Mouse (Mus musculus): Measurements from ENCODE around the gene Cpz.

The Cpz gene

DNA sequence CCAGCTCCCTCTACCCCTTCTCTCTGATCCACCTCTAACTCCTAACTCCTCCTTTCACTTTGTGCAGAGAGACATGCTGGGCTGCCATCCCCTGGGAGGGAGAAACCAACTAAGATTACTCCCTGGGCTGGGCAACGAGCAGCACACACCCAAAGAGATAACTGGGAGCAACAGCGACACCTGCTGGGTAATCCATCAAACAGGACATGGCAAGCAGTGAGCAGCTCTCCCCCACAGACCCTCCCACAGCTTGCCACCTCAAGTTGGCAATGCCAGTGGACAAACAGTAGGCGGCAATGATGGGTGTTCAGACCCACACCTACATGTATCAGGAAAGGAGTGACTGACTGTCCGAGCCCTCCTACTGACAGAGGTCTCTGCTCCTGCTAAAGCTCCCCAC is 4.9 kb upstream of the Cpz start:
- peak; percentile 7 for DNase-seq (ENCODE audit: low spot score)

DNA sequence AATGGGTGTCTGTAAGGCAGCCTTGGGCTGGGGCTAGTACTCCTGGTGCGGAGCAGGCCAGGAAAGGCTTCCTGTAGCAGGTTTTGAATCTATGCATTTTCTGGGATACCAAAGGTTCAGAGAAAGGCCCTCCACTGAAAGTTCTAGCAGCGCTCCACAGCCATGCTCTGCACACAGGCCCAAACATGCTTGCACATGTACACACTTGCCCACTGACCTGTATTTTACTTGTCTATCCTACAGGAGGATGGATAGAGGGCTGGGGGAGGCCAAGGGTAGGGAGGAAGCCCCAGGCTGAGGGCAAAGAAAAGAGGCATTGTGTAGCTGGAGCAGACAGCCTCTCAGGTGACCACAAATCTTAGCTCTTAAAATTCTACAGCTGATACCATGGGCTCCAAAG is 1.1 kb downstream of the Cpz start:
- DNase-seq (ENCODE audit: low spot score): no peak

DNA sequence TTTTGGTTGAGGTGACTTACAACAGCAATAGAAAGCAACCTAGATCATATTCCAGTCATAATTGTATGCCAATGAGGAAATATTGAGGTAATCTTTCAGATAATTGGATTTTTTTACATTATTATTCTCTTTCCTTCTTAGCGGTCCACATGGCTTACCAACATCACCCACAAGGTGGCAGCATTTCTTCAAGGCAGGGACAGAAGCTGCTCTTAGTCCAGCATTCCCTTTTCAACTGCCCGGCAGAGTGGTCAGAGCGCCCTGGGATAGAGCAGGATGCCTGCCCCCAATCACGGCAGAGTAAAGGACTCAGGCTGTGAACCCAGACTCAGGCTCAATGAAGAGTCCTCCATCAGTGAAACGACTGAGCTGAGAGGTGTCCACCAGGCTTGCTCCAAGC is 1.8 kb downstream of the Cpz start:
- no peak for DNase-seq (ENCODE audit: low spot score)

DNA sequence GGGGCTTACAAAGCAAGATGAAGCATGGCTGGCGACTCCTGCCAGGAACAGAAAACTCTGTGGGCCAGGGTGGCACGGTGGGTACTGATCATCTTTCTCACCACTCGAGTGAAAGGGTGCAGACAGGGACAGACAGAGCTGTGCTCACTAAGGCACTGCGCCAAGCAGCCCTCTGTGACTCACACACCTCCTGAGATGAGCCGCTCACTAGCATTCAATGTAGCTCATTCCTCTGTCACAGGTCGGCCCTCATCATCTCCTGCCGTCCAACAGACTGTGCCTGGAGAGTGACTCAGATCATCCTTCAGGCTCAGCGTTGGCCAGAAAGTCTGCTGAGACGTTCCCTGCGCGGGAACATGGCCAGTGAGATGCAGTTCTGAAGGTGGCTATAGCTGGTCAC is 8.7 kb downstream of the Cpz start:
- DNase-seq (ENCODE audit: low spot score): no peak

DNA sequence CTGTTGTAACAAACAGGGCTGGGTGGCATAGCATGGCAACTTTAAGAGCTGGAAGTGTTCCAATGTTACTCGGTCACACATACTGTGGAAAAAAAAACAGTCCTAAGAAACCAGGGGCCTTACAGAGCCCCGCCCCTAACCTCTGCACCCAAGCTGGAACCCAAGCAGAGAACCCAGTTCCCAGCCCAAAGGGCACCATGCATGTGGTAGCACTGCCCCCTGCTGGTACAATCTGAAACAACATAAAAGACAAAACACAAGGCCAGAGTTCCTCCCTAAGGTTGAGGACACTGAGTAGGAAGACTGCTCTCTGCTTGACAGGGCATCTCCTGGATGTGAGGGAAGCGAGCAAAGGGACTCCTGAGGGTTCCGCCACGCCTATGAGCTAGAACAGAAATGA is 14.9 kb downstream of the Cpz start:
- DNase-seq (ENCODE audit: low spot score): no peak

DNA sequence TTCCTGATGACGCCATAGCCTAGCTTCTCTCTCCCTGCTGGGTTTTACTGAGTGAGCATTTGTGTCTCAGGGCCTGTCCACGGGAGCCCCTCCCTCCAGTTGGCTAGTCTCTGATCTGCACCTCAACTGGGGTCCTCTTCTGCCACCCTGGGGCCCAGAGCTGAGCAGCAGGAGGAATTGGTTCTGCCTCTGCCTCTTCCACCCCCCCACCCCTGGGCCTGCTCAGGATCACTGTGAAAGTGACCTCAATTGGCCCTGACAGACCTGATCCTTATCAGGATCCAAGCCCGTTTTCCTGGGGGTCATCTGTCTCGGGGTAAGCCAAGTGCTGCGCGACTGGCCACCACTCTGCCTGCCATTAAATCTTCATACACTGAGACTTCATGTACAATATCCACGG is 20.5 kb downstream of the Cpz start:
- no peak for DNase-seq (ENCODE audit: low spot score)

DNA sequence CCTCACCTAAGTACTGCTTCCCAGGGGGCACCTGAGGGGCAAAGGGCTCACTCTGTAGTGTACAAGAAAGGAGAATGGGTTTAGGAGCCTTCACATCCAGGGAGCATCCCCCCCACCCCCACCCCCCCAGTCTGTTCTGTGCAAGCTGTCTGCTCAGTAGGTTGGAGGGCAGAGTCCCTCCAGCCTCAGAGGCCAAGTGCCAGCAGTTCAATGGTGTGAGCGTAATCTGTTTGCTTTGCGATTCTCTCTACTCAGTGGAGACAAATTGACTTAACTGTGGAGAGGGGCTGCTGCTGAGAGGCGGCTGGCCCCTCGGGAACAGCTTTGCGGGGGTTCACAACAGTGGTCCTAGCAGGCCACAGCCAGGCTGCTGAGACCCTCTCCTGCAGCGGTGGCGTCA is 28.2 kb downstream of the Cpz start:
- no peak for DNase-seq (ENCODE audit: low spot score)

DNA sequence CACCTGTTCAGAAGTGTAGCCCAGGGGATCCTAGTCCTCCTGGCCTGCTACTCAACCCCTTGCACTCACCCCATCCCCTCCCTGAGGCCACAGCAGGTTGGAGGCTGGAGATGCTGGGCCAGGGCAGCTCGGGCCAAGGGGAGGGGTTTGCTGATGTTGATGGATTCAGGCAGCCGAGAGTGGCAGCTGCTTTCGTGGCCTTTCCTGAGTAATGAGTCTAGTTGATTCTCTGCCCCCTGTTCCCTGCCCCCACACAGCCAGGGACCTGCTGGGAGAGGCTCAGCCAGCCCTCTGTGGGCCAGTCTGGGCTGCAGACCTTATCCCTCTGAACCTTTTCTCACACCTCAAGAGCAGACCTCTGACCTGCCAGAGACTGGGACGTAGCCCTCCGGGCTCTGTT is 29.5 kb downstream of the Cpz start:
- no peak for DNase-seq (ENCODE audit: low spot score)

DNA sequence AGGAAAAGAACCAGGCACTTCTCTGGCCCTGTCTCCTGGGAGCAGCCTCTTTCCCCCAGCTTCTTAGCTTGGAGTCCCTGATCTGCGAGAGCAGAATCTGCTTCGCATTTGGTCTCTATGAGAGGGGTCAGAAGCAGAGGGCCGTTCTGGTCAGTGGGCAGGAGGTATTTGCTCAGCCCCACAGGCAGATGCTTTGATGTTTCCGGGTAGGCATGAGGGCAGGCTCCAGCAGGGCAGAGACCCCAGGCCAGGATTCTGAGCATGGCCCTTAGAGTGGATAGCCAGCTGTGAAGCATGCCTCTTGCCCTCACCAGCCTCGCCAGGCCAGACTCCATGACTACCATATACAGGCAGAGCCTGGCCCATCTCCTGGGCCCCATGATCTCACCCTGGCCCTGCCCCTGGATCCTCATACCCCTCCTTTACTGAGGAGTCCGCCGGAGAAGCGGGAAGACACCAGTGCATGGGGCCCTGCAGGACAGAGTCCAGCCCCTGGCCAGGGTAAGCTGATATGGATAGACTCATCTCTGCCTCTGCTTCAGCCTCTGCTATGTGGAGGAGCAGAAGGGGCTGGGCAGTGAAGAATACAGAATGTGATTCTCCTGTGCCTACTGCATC is 30.6 kb downstream of the Cpz start:
- no peak for DNase-seq (ENCODE audit: low spot score)

DNA sequence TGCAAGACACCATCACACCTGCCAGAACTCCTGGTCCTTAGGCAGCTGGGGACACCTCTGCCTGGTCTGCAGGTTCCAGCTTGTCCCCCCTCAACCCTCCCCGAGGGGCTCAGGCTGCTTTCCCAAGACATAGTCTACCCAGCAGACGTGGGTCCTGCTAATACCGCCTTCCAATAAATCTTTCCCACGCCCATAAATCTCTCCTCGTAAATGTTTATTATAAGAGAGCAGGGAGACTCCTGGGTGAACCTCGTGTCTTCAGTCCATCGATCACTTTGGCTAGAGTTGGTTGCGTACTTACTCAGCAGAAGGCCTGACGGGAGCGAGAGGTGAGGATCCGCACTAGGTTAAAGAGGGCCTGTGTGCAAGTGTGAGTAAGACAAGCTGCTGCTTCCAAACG is 31.7 kb downstream of the Cpz start:
- no peak for DNase-seq (ENCODE audit: low spot score)

DNA sequence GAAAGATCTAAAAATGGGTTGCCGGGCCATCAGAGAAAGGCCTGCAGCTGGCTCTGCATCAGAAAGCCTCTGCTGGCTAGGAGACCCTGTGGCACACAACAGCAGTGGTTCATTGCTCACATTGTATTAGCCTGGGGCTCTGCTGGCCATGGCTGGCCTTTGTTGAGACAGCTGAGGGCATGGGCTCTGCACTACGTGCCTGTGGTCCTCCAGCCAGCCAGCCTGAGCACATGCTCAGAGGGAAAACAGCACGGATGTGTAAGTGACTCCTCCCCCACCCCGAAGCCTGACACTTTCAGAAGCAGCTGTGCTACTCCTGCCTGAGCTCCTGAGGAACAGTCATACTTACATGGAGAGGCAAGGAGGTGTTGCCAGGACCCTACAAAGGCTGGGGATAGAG is 46.0 kb downstream of the Cpz start:
- no peak for DNase-seq (ENCODE audit: low spot score)

DNA sequence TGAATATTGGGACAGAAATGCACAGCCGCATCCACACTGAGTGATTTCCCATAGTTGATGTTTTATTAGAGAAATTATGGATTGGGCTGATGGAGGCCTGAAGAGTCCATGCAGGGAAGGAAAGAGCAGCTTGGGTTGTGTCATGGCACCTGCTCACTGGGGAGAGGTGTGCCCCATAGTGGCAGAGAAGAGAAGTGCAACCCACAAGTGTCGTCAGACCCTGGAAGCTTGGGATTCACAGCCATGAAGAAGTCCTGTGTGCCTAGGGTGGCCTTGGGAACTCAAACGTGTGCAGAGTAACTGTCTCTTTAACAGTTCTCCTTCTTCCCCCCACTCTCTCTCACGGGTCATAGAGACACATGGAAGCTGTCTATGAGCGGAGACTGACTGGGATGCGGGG is 50.3 kb downstream of the Cpz start:
- no peak for DNase-seq (ENCODE audit: low spot score)

DNA sequence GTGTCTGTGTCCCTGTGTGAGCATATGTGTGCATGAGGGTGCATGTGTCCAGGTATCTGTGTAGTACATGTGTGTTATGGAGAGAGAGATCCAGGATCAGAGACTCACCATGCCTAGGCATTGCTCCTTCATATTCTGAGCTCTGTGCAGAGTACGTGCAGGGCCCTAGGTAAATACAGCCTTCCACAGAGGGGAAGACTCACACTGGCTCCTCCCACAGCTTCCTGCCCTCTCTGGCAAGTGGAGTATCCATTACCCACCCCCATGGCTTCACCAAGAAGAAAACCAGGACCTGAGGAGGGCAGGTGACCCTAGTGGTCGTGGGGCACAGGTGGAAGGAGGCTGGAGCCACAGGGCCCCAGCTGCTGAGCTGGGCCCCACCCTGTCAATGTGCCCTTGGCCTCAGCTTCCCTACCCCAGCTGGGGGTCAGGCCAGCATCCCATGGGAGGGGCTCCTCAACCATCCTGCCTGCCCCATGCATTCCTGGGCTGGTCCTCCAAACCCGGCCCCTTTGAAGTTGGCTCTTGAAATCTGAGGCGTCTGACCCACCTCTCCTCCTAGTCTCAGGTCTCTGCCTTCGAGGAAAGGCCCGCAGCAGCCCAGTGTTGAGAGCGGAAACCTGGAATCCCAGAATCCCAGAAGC is 54.5 kb downstream of the Cpz start:
- no peak for DNase-seq (ENCODE audit: low spot score)

DNA sequence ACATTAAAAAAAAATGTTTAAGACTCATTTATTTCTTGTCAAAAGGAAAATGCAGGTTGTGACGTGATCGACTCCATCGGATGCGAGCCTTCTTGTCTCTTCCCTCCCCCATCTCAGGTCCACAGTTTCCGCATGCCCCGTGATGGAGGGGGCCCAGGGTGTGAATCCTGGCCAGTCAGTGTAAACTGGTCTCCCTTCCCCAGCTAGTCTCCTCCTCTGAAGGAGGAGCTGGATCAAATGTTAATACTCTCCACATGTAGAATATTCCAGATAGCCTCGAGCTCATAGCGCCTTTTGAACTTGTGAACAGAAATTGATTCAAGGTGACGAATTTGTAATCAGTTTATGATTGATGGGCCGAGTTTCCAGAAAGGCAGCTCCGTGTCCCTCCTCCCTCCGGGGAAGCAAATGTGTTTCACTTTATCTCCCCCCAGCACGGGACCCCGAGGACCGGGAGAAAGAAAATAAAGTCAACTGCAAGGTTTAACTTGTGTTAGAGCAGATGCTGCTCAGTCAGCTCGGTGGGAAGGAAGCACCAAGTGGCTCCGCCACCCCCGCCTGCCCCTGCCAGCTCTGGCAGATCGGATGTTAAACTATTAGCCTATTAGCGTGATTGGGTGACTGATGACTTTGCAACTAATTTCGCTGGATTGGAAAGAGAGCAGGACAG is 59.4 kb downstream of the Cpz start:
- DNase-seq (ENCODE audit: low spot score): no peak

DNA sequence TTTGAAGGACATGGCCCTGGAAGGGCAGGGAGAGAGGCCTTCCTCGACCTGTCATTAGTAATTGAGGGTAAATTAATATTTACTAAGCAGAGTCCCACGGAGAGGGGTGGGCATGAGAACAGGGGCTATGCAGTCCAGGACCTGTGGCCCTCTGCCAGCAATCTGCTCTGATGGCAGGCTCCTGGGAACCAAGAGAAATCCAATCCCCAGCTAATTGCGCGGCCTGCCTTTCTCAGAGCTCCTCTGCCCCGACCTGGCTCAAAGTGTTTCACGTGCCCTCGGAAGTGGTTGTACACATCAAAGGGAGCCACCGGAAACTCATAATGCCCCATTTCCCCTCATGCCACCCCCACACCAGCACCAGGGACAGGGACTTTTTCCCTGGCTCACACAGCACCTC is 63.4 kb downstream of the Cpz start:
- DNase-seq (ENCODE audit: low spot score): no peak

DNA sequence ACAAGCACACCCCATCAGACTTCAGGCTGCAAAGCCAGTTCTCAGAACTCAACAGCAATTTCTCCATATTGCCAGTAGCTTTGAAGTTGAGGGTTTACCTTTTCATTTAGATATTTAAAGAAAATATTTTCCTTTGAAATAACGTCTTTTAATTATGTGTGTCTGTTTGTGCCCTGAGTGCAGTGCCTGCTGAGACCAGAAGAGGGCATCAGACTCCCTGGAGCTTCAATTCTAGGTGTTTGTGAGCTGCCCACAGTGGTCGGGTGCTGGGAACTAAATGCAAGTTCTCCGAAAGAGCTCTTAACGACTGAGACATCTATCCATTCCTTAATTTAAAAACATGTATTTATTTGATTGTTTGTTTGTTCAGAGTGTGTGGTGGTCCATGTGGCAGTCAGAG is 65.7 kb downstream of the Cpz start:
- no peak for DNase-seq (ENCODE audit: low spot score)

DNA sequence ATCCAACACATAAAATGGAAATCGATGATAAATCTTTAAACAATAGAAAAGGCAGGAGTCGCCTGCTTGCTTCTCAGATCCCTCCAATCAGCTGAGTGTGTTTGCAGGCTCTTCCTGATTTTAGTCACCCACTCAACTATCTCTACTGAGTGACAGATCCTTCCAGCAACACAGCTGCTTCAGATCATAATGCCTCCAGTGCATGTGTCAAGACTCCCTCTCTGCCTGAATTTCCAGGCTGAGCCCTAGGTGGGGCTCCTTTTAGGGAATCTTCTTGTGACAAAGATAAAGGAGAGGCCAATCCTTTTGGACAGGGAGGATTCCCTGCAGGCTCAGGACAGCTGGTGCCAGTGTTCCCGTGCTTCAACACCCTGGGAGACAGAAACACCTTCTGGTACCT is 67.2 kb downstream of the Cpz start:
- no peak for DNase-seq (ENCODE audit: low spot score)

DNA sequence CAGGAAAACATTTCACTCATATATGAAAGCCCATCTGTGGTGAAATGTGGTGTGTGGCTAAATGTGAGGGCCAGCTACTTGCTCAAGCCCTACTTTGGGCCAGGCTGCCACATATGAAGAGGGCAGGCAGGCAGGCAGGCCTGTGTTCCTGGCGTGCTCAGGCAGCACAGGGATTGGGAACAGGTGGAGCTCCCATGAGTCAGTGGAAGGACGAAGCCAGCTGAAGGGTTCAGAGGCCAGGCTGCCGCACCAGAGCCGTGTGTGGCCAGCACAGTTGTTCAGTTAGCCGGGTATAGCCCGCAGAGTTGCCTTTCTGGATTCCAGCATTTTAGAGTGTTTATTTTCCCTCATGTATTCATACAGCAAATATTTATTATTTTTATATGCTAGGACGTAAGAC is 68.1 kb downstream of the Cpz start:
- no peak for DNase-seq (ENCODE audit: low spot score)

DNA sequence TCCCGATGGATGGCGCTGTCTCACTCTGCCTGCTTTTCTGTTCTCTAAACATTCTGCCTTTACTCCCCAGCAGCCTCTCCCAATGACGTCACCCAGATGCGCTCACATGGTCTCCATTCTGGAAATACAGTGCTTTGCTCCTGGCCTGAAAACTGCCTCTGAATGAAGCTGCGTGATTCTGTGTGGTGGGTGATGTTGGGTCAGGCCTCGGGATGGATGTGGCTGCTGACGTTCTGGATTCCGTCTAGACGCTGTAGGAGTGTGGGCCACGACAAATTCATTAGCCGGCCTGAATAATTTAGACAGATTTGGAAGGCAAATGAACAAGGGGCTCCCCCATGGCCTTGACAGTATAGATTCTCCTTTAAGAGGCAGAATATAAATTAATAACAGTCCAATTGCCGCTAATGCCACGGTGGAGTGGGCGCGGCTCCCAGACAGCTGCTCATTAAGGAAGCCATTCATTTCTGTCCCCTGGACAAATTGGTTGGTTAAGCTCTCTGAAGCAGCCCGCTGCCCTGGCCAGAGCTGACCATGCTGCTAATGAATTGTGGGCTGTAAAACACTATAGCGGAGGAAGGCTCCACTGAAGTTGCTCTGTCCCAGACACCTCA is 71.2 kb downstream of the Cpz start:
- DNase-seq (ENCODE audit: low spot score): no peak

All from T-cell, adult 2 months (primary cell).